Mouse (Mus musculus) MEL (cell line): ENCODE data around the gene Klhdc2. TPM values are rescaled to one million over a fixed set of nuclear protein-coding genes. Genes with fewer than 3 reads are reported as not detected.

ENCODE experiments used
- DNase-seq: peaks from one replicate; pipeline ENCODE4 v3.0.0; 2011; ENCODE audit warnings: low read depth, low spot score
- H3K27ac ChIP-seq: 2 replicates; pipeline ENCODE4 v1.5.1; 2012; ENCODE audit warnings: low read depth, mild to moderate bottlenecking, control low read depth, low read length, moderate library complexity; ENCODE audit not compliant: control insufficient read depth
- H3K27me3 ChIP-seq, 2 experiments: fragments of 150-350 bp in 1 of 2; sonication (generic) in 1 of 2; 2 replicates each; pipeline ENCODE4 v1.6.1; 2012; ENCODE audit warnings: low read length in 2 of 2, mild to moderate bottlenecking in 2 of 2, improper control_type of control experiment in 1 of 2, moderate library complexity in 1 of 2; ENCODE audit not compliant: insufficient read depth in 2 of 2, control insufficient read depth in 1 of 2
- H3K36me3 ChIP-seq, 2 experiments: 2 replicates each; pipeline ENCODE4 v1.6.1; 2012 to 2014; ENCODE audit warnings: low read length in 2 of 2, improper control_type of control experiment in 1 of 2, inconsistent platforms in 1 of 2, mild to moderate bottlenecking in 1 of 2; ENCODE audit not compliant: insufficient read depth in 2 of 2, control insufficient read depth in 1 of 2
- H3K4me1 ChIP-seq, 2 experiments: fragments of 150-350 bp in 1 of 2; sonication (generic) in 1 of 2; 2 replicates each; pipeline ENCODE4 v1.6.1; 2012; ENCODE audit warnings: low read length in 2 of 2, improper control_type of control experiment in 1 of 2, mild to moderate bottlenecking in 1 of 2; ENCODE audit not compliant: insufficient read depth in 2 of 2, control insufficient read depth in 1 of 2
- H3K4me3 ChIP-seq, 2 experiments: fragments of 150-350 bp in 1 of 2; sonication (generic) in 1 of 2; 2 replicates each; pipeline ENCODE4 v1.5.1; 2012; ENCODE audit warnings: low read depth in 2 of 2, low read length in 2 of 2, mild to moderate bottlenecking in 2 of 2, moderate library complexity in 2 of 2, control low read depth in 1 of 2, improper control_type of control experiment in 1 of 2; ENCODE audit not compliant: control insufficient read depth in 1 of 2, insufficient read depth in 1 of 2
- H3K79me2 ChIP-seq: 2 replicates; pipeline ENCODE4 v1.6.1; 2012; ENCODE audit warnings: mild to moderate bottlenecking, low read length, moderate library complexity; ENCODE audit not compliant: control insufficient read depth, poor library complexity, insufficient read depth
- H3K9ac ChIP-seq: 2 replicates; pipeline ENCODE4 v1.6.1; 2012; ENCODE audit warnings: low read depth, mild to moderate bottlenecking, control low read depth, low read length, moderate library complexity; ENCODE audit not compliant: control insufficient read depth, poor library complexity, severe bottlenecking
- H3K9me3 ChIP-seq: fragments of 150-350 bp; sonication (generic); replicated peaks from 2 replicates; pipeline ENCODE4 v1.6.1; 2012; ENCODE audit warnings: mild to moderate bottlenecking, low read length, improper control_type of control experiment, moderate library complexity; ENCODE audit not compliant: insufficient read depth
- CHD1 ChIP-seq: IDR thresholded peaks from 2 replicates; pipeline ENCODE4 v1.6.1; 2012; ENCODE audit warnings: low read depth, mild to moderate bottlenecking, inconsistent platforms, low read length, improper control_type of control experiment
- ELF1 ChIP-seq: IDR thresholded peaks from 2 replicates; pipeline ENCODE4 v1.6.1; 2014; ENCODE audit warnings: low read depth, mild to moderate bottlenecking, inconsistent platforms, low read length, improper control_type of control experiment, moderate library complexity
- EP300 ChIP-seq, 2 experiments: IDR thresholded peaks; 2 replicates each; pipeline ENCODE4 v1.6.1; 2011; ENCODE audit warnings: improper control_type of control experiment in 2 of 2, low read length in 2 of 2, low read depth in 1 of 2, mild to moderate bottlenecking in 1 of 2
- GATA1 ChIP-seq: IDR thresholded peaks from 2 replicates; pipeline ENCODE4 v1.6.1; 2011; ENCODE audit warnings: low read depth, low read length, improper control_type of control experiment
- HCFC1 ChIP-seq: IDR thresholded peaks from 2 replicates; pipeline ENCODE4 v1.6.1; 2012; ENCODE audit warnings: low read depth, mild to moderate bottlenecking, inconsistent platforms, low read length, improper control_type of control experiment, moderate library complexity
- KAT2A ChIP-seq: conservative IDR thresholded peaks from 2 replicates; pipeline ENCODE4 v1.6.1; 2012; ENCODE audit warnings: low read depth, low read length, improper control_type of control experiment, inconsistent platforms
- MAZ ChIP-seq: IDR thresholded peaks from 2 replicates; pipeline ENCODE4 v1.6.1; 2012; ENCODE audit warnings: low read depth, mild to moderate bottlenecking, inconsistent platforms, low read length, improper control_type of control experiment
- MXI1 ChIP-seq: IDR thresholded peaks from 2 replicates; pipeline ENCODE4 v1.6.1; 2011; ENCODE audit warnings: mild to moderate bottlenecking, low read depth, low read length, improper control_type of control experiment
- NELFE ChIP-seq: IDR thresholded peaks from 2 replicates; pipeline ENCODE4 v1.6.1; 2011; ENCODE audit warnings: low read depth, low read length, improper control_type of control experiment
- NRF1 ChIP-seq: IDR thresholded peaks from 2 replicates; pipeline ENCODE4 v1.6.1; 2014; ENCODE audit warnings: low read depth, mild to moderate bottlenecking, inconsistent platforms, low read length, improper control_type of control experiment, moderate library complexity; ENCODE audit not compliant: poor library complexity, insufficient read depth, severe bottlenecking
- RCOR1 ChIP-seq: IDR thresholded peaks from 2 replicates; pipeline ENCODE4 v1.6.1; 2012; ENCODE audit warnings: low read depth, mild to moderate bottlenecking, inconsistent platforms, low read length, improper control_type of control experiment
- SIN3A ChIP-seq: IDR thresholded peaks from 2 replicates; pipeline ENCODE4 v1.6.1; 2012; ENCODE audit warnings: low read length, improper control_type of control experiment, inconsistent platforms
- SMC3 ChIP-seq: IDR thresholded peaks from 2 replicates; pipeline ENCODE4 v1.6.1; 2011; ENCODE audit warnings: low read depth, low read length, improper control_type of control experiment
- TBP ChIP-seq: IDR thresholded peaks from 2 replicates; pipeline ENCODE4 v1.8.0; 2011; ENCODE audit warnings: low read depth, low read length, improper control_type of control experiment
- USF1 ChIP-seq: IDR thresholded peaks from 2 replicates; pipeline ENCODE4 v1.6.1; 2014; ENCODE audit warnings: low read depth, mild to moderate bottlenecking, inconsistent platforms, low read length, improper control_type of control experiment, moderate library complexity
- ZKSCAN1 ChIP-seq: IDR thresholded peaks from 2 replicates; pipeline ENCODE4 v1.6.1; 2012; ENCODE audit warnings: low read depth, mild to moderate bottlenecking, inconsistent platforms, low read length, improper control_type of control experiment, moderate library complexity
- ZNF384 ChIP-seq: IDR thresholded peaks from 2 replicates; pipeline ENCODE4 v1.6.1; 2012; ENCODE audit warnings: low read depth, mild to moderate bottlenecking, inconsistent platforms, low read length, improper control_type of control experiment
- polyA plus RNA-seq, 2 experiments: library from polyadenylated mRNA; stranded (reverse) in 1 of 2; unstranded in 1 of 2; fragments of >175 nt in 1 of 2; fragments of >200 nt in 1 of 2; gene quantifications; 2 replicates each; pipeline versions ENCODE4 v1.2.1 to v1.2.4; 2012; ENCODE audit warnings: low replicate concordance in 2 of 2, low read depth in 1 of 2; ENCODE audit not compliant: insufficient read length in 2 of 2, insufficient read depth in 1 of 2, missing spikeins in 1 of 2
- total RNA-seq: library from RNA; depleted of rRNA; stranded (reverse); fragments of 300-350 nt; gene quantifications from 2 replicates; pipeline ENCODE4 v1.2.3, GENCODE M21; 2012

The Klhdc2 gene
- total and polyA plus RNA-seq, 3 experiments = 48.5 to 154 (median 51.7) TPM

- Histone ChIP-seq H3K9ac (peak overlapping the region; percentile 88; the same call in 1 of the 2 replicates), H3K27ac (no peak overlapping the region), H3K4me3 (peak overlapping the region in 1 of 2 experiments; percentile 79; a peak in 2 of 4 replicates), H3K36me3 (peaks cover 0 to 15% of the 10 kb centered on the region in 2 experiments; a peak in 2 of 4 replicates), H3K4me1 (peaks cover 8 to 23% of the 10 kb centered on the region in 2 experiments; a peak in 3 of 4 replicates), H3K79me2 (peaks cover 18% of the 10 kb centered on the region), H3K9me3 (no peaks in the 10 kb centered on the region), H3K27me3 (no peaks in the 10 kb centered on the region)
- TF ChIP-seq USF1 (no peak), SIN3A (no peak), MXI1 (no peak), GATA1 (no peak), KAT2A (no peak), ZKSCAN1 (no peak), ELF1 (no peak), NELFE (no peak), RCOR1 (no peak), SMC3 (no peak), EP300 (IDR thresholded peaks at IDR 0.05; ENCODE audit: low read depth in 1 of 2, low read length in 2 of 2) (no peak), TBP (no peak), NRF1 (no peak), HCFC1 (no peak)
- no peak for DNase-seq
These were observed 830 bp upstream of the Klhdc2 start for GRCm38 (mm10) chr12:69295651-69296050.

- Histone ChIP-seq H3K36me3 (peaks cover 2 to 15% of the 10 kb centered on the region in 2 experiments), H3K27me3 (no peaks in the 10 kb centered on the region), H3K4me1 (peaks cover 8 to 23% of the 10 kb centered on the region in 2 experiments; a peak in 3 of 4 replicates), H3K79me2 (peaks cover 18% of the 10 kb centered on the region), H3K9ac (peak overlapping the region; percentile 88), H3K27ac (0 out of 2 replicates have a peak overlapping the region, but pooled peaks have one; percentile 1), H3K9me3 (no peaks in the 10 kb centered on the region), H3K4me3 (peak overlapping the region; percentile 53 to 79)
- TF ChIP-seq CHD1 (peak; percentile 79; the same call in 1 of the 2 replicates), MAZ (0 out of 2 replicates have a peak, but pooled peaks have one; percentile 20), ZNF384 (no peak)
- DNase-seq = no peak
These were observed 1.1 kb downstream of the Klhdc2 start for GRCm38 (mm10) chr12:69297411-69298150.
